Mouse (Mus musculus) neural tube, postnatal 0 days (tissue): ENCODE data around the gene Sbno2. TPM values are rescaled to one million over a fixed set of nuclear protein-coding genes. Genes with fewer than 3 reads are reported as not detected.

Experiments used
- polyA plus RNA-seq: library from polyadenylated mRNA; unstranded; fragments of >200 nt; fragmentation: Nextera tagmentation; extraction: Ambion mirVana; gene quantifications from 2 replicates; pipeline ENCODE4 v1.2.1, GENCODE M21; 2015

The Sbno2 gene
- 8.5 and 9.0 TPM in 2 replicates for polyA plus RNA-seq

GRCm38 (mm10) chr10:80105460-80105859 lies at the start of gene Sbno2:
TSS of gene Sbno2 (minus strand) at chr10:80105571.

GRCm38 (mm10) chr10:80147719-80148601 lies 42.6 kb upstream of the Sbno2 start, which contains the start of gene Midn:
TSS of gene Midn (plus strand) at chr10:80148272.

DNA sequence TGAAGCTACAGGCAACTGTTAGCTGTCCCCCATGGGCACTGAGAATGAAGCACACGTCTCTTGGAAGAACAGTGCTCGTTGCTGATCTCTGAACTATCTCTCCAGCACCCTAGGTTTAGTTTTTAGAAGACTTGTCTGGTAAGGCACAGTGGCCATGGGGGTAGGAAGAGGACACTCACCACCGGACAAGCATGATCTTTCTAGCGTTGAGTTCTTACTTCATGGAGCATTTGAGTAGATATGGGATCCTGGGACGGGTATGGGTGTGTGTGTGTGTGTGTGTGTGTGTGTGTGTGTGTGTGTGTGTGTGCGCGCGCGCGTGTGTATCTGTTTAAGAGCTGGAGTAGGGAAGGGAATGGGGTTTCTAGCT lies 35.3 kb upstream of the Sbno2 start, which contains the start of gene Cbarp:
TSS of gene Cbarp (minus strand) at position 170 of the 370 bp plus-strand sequence.

GRCm38 (mm10) chr10:80138553-80139438 lies 33.4 kb upstream of the Sbno2 start, which contains the start of gene Atp5d:
TSS of gene Atp5d (plus strand) at chr10:80138632.

GRCm38 (mm10) chr10:80115290-80115943 lies 10.0 kb upstream of the Sbno2 start, which contains the start of gene Stk11:
TSS of gene Stk11 (plus strand) at chr10:80115803.

GRCm38 (mm10) chr10:80047041-80047565 lies 58.3 kb downstream of the Sbno2 start, which contains the start of gene Gpx4:
TSS of gene Gpx4 (plus strand) at chr10:80047166.

GRCm38 (mm10) chr10:80039559-80039979 lies 65.8 kb downstream of the Sbno2 start, which contains the start of gene Polr2e:
TSS of gene Polr2e (minus strand) at chr10:80039795.

GRCm38 (mm10) chr10:80016511-80016910 lies 88.9 kb downstream of the Sbno2 start, which contains the start of gene Arhgap45:
TSS of gene Arhgap45 (plus strand) at chr10:80016653.

Other genes starting within 250 kb of the Sbno2 start
- gene Prtn3, start 231.1 kb downstream of the Sbno2 start, polyA plus RNA-seq: 10.9 and 11.4 TPM in 2 replicates
- gene Plppr3, start 230.9 kb downstream of the Sbno2 start, polyA plus RNA-seq: 253 and 298 TPM in 2 replicates
- not detected in 2 replicates for gene Elane, start 219.3 kb downstream of the Sbno2 start, polyA plus RNA-seq
- gene Cfd, start 214.7 kb downstream of the Sbno2 start, polyA plus RNA-seq: 0.37 TPM in 1 of 2 replicates, not detected in the other
- 38.0 and 41.7 TPM in 2 replicates for gene Med16, start 196.6 kb downstream of the Sbno2 start, polyA plus RNA-seq
- gene Gm26602, start 194.7 kb downstream of the Sbno2 start, polyA plus RNA-seq: 32.0 TPM in 1 of 2 replicates, not detected in the other
- gene Kiss1r, start 188.6 kb downstream of the Sbno2 start, polyA plus RNA-seq: 3.6 and 3.7 TPM in 2 replicates
- gene R3hdm4, start 184.4 kb downstream of the Sbno2 start, polyA plus RNA-seq: 268 and 306 TPM in 2 replicates
- gene Arid3a, start 178.5 kb downstream of the Sbno2 start, polyA plus RNA-seq: 1.7 and 3.0 TPM in 2 replicates
- gene Wdr18, start 145.4 kb downstream of the Sbno2 start, polyA plus RNA-seq: 108 and 110 TPM in 2 replicates
- gene Grin3b, start 134.9 kb downstream of the Sbno2 start, polyA plus RNA-seq: 0.24 and 0.35 TPM in 2 replicates
- gene Tmem259, start 121.2 kb downstream of the Sbno2 start, polyA plus RNA-seq: 33.5 and 35.6 TPM in 2 replicates
- 19.9 and 20.5 TPM in 2 replicates for gene Cnn2, start 117.0 kb downstream of the Sbno2 start, polyA plus RNA-seq
- 2.6 TPM in 2 replicates for gene Abca7, start 109.1 kb downstream of the Sbno2 start, polyA plus RNA-seq
- gene Arhgap45, start 88.9 kb downstream of the Sbno2 start, polyA plus RNA-seq: 1.9 TPM in 2 replicates
- gene Polr2e, start 65.8 kb downstream of the Sbno2 start, polyA plus RNA-seq: 138 and 143 TPM in 2 replicates
- 738 and 765 TPM in 2 replicates for gene Gpx4, start 58.4 kb downstream of the Sbno2 start, polyA plus RNA-seq
- 14.6 and 18.3 TPM in 2 replicates for gene Stk11, start 10.2 kb upstream of the Sbno2 start, polyA plus RNA-seq
- 803 and 819 TPM in 2 replicates for gene Atp5d, start 33.1 kb upstream of the Sbno2 start, polyA plus RNA-seq
- gene Cbarp, start 35.3 kb upstream of the Sbno2 start, polyA plus RNA-seq: 110 and 138 TPM in 2 replicates
- 16.4 and 21.8 TPM in 2 replicates for gene Midn, start 42.7 kb upstream of the Sbno2 start, polyA plus RNA-seq
- gene Cirbp, start 60.4 kb upstream of the Sbno2 start, polyA plus RNA-seq: 566 and 579 TPM in 2 replicates
- 6.4 and 8.1 TPM in 2 replicates for gene 1600002K03Rik, start 67.4 kb upstream of the Sbno2 start, polyA plus RNA-seq
- gene Efna2, start 73.9 kb upstream of the Sbno2 start, polyA plus RNA-seq: 28.7 and 30.4 TPM in 2 replicates
- 37.7 and 42.6 TPM in 2 replicates for gene Mum1, start 120.9 kb upstream of the Sbno2 start, polyA plus RNA-seq
- 488 and 508 TPM in 2 replicates for gene Ndufs7, start 143.6 kb upstream of the Sbno2 start, polyA plus RNA-seq
- gene Gamt, start 155.4 kb upstream of the Sbno2 start, polyA plus RNA-seq: 28.8 and 33.0 TPM in 2 replicates
- 32.5 and 35.2 TPM in 2 replicates for gene Dazap1, start 155.9 kb upstream of the Sbno2 start, polyA plus RNA-seq
- 656 and 679 TPM in 2 replicates for gene Rps15, start 186.9 kb upstream of the Sbno2 start, polyA plus RNA-seq
- gene Apc2, start 190.4 kb upstream of the Sbno2 start, polyA plus RNA-seq: 70.9 and 88.2 TPM in 2 replicates
- 37.1 and 37.5 TPM in 2 replicates for gene 2310011J03Rik, start 215.0 kb upstream of the Sbno2 start, polyA plus RNA-seq
- 11.0 and 13.5 TPM in 2 replicates for gene Pcsk4, start 223.9 kb upstream of the Sbno2 start, polyA plus RNA-seq
- 5.6 and 5.7 TPM in 2 replicates for gene Reep6, start 224.4 kb upstream of the Sbno2 start, polyA plus RNA-seq
- 3.5 and 4.6 TPM in 2 replicates for gene Adamtsl5, start 242.8 kb upstream of the Sbno2 start, polyA plus RNA-seq